Mouse (Mus musculus): Measurements from ENCODE around the gene Dgki. TPM values are rescaled to one million over a fixed set of nuclear protein-coding genes. Genes with fewer than 3 reads are reported as not detected.
A peak's percentile ranks its signal among the peaks of the same experiment; 100 is the strongest.

Gene Dgki
- total and polyA plus RNA-seq, 2 experiments from 2014 or later: 0.11 to 0.33 TPM

- TF ChIP-seq EP300 (IDR thresholded peaks at IDR 0.05; ENCODE audit: low read depth): no peak
- TF ChIP-seq CTCF (IDR thresholded peaks at IDR 0.05; ENCODE audit: low read depth): no peak
- no peak overlapping the region for H3K27ac ChIP-seq (ENCODE audit: low read depth)
- H3K4me1 ChIP-seq (ENCODE audit: control insufficient read depth, insufficient read depth): no peaks in the 10 kb centered on the region
- no peaks in the 10 kb centered on the region for H3K27me3 ChIP-seq (ENCODE audit: control insufficient read depth, insufficient read depth, low read length)
- no peak for ATAC-seq (ENCODE audit: insufficient read depth, low read depth)
- H3K4me2 ChIP-seq (ENCODE audit: low read depth, low read length): no peak overlapping the region
- WGBS: 88% methylated on average over 3 of the region's 3 CpGs
- H3K4me3 ChIP-seq (ENCODE audit: low read depth, low read length): no peak overlapping the region
- H3K9ac ChIP-seq (replicated peaks; ENCODE audit: low read depth, low read length): no peak overlapping the region
- no peaks in the 10 kb centered on the region for H3K9me3 ChIP-seq (replicated peaks; ENCODE audit: control insufficient read depth, low read length)
- no peak for DNase-seq (ENCODE audit: low spot score)
- H3K36me3 ChIP-seq (replicated peaks; ENCODE audit: control insufficient read depth, insufficient read depth, low read length): no peaks in the 10 kb centered on the region
Measured at GRCm38 (mm10) chr6:36905965-36906364, 394.0 kb downstream of the Dgki start.

- ATAC-seq (ENCODE audit: insufficient read depth, low read depth): no peak
- 55% methylated on average over 5 of the region's 5 CpGs for WGBS
- peak overlapping the region; percentile 23; the same call in 1 of the 2 replicates for H3K27ac ChIP-seq (ENCODE audit: low read depth)
Measured at GRCm38 (mm10) chr6:36904911-36905310, 395.1 kb downstream of the Dgki start.

GRCm38 (mm10) chr6:36903821-36904220 is 396.2 kb downstream of the Dgki start:
- WGBS: 28% methylated on average over 5 of the region's 5 CpGs
- DNase-seq (ENCODE audit: low spot score): peak; percentile 56
- Histone ChIP-seq H3K9ac (replicated peaks; ENCODE audit: low read depth, low read length) (no peak overlapping the region), H3K9me3 (replicated peaks; ENCODE audit: control insufficient read depth, low read length) (no peaks in the 10 kb centered on the region), H3K36me3 (replicated peaks; ENCODE audit: control insufficient read depth, insufficient read depth, low read length) (no peaks in the 10 kb centered on the region), H3K27ac (ENCODE audit: low read depth) (no peak overlapping the region), H3K27me3 (ENCODE audit: control insufficient read depth, insufficient read depth, low read length) (no peaks in the 10 kb centered on the region), H3K4me2 (ENCODE audit: low read depth, low read length) (no peak overlapping the region), H3K4me3 (ENCODE audit: low read depth, low read length) (no peak overlapping the region), H3K4me1 (ENCODE audit: control insufficient read depth, insufficient read depth) (no peaks in the 10 kb centered on the region)
- no peak for ATAC-seq (ENCODE audit: insufficient read depth, low read depth)
- TF ChIP-seq CTCF (IDR thresholded peaks at IDR 0.05; ENCODE audit: low read depth): peak; percentile 72
- TF ChIP-seq EP300 (IDR thresholded peaks at IDR 0.05; ENCODE audit: low read depth): no peak

More at GRCm38 (mm10) chr6:36904911-36905310, 395.1 kb downstream of the Dgki start:
- DNase-seq (ENCODE audit: low spot score): no peak
- Histone ChIP-seq H3K36me3 (replicated peaks; ENCODE audit: control insufficient read depth, insufficient read depth, low read length) (no peaks in the 10 kb centered on the region), H3K9ac (replicated peaks; ENCODE audit: low read depth, low read length) (no peak overlapping the region), H3K27me3 (ENCODE audit: control insufficient read depth, insufficient read depth, low read length) (no peaks in the 10 kb centered on the region), H3K4me1 (ENCODE audit: control insufficient read depth, insufficient read depth) (no peaks in the 10 kb centered on the region), H3K9me3 (replicated peaks; ENCODE audit: control insufficient read depth, low read length) (no peaks in the 10 kb centered on the region), H3K4me3 (ENCODE audit: low read depth, low read length) (no peak overlapping the region), H3K4me2 (ENCODE audit: low read depth, low read length) (no peak overlapping the region)
- no peak for TF ChIP-seq EP300 (IDR thresholded peaks at IDR 0.05; ENCODE audit: low read depth)
- no peak for TF ChIP-seq CTCF (IDR thresholded peaks at IDR 0.05; ENCODE audit: low read depth)

DNA sequence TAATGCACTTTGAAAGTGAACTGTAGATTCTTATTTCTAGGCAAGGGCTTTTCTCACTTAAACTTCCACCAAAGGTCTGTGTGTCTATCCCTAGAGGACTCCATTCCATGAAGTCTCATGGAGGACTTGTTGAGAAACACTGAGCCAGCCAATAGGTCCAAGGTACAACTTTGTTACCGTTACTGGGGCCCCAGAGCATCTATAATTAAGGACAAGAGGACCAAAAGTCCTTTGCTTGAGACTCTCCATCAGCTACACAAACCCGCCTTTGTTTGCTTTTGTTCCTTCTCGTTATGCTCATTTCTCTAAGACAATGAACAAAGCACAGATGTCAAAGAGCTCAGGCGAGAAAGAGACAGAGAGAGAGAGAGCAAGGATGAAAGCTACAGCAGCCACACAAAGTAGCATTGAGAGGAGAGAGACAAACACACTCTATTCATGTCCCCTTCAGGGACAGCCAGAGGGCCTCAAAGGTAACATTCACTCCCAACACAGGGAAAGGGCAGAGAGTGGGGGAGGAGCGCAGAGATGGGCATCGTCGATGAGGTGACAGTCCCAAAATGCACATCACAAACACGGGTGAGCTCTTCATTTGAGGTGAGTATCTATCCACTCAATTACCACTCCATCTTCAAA is 396.7 kb downstream of the Dgki start:
- no peak for ATAC-seq (ENCODE audit: insufficient read depth, low read depth)

DNA sequence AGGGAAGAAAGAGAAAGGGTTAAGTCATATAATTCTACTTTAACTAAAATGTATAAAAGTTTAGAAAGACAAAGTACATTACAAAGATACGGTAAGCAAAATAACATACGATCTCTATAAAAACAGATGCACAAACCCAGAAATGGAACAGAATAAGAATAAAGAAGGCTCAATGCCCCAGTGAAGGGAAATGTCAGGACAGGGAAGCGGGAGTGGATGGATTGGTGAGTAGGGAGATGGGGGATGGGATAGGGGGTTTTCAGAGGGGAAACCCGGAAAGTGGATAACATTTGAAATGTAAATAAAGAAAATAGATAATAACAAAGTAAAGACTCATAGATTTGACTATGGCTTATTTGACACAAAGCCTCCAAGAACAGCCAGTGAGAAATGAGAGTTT is 400.1 kb downstream of the Dgki start:
- TF ChIP-seq EP300 (IDR thresholded peaks at IDR 0.05; ENCODE audit: low read depth): no peak
- no peak for TF ChIP-seq CTCF (IDR thresholded peaks at IDR 0.05; ENCODE audit: low read depth)
- no peak overlapping the region for H3K4me3 ChIP-seq (ENCODE audit: low read depth, low read length)

More for the DNA sequence above, 396.7 kb downstream of the Dgki start:
- Histone ChIP-seq H3K4me2 (ENCODE audit: low read depth, low read length) (no peak overlapping the region), H3K9ac (replicated peaks; ENCODE audit: low read depth, low read length) (no peak overlapping the region), H3K9me3 (replicated peaks; ENCODE audit: control insufficient read depth, low read length) (no peaks in the 10 kb centered on the region), H3K4me3 (ENCODE audit: low read depth, low read length) (no peak overlapping the region), H3K36me3 (replicated peaks; ENCODE audit: control insufficient read depth, insufficient read depth, low read length) (no peaks in the 10 kb centered on the region), H3K27me3 (ENCODE audit: control insufficient read depth, insufficient read depth, low read length) (no peaks in the 10 kb centered on the region), H3K4me1 (ENCODE audit: control insufficient read depth, insufficient read depth) (no peaks in the 10 kb centered on the region), H3K27ac (ENCODE audit: low read depth) (no peak overlapping the region)
- WGBS: 53% methylated on average over 8 of the region's 8 CpGs
- TF ChIP-seq CTCF (IDR thresholded peaks at IDR 0.05; ENCODE audit: low read depth) (no peak), EP300 (IDR thresholded peaks at IDR 0.05; ENCODE audit: low read depth) (no peak)
- DNase-seq (ENCODE audit: low spot score): no peak

GRCm38 (mm10) chr6:36898412-36898811 is 401.6 kb downstream of the Dgki start:
- Histone ChIP-seq H3K27me3 (ENCODE audit: control insufficient read depth, insufficient read depth, low read length) (no peaks in the 10 kb centered on the region), H3K27ac (ENCODE audit: low read depth) (peak overlapping the region; percentile 20; the same call in 1 of the 2 replicates), H3K9ac (replicated peaks; ENCODE audit: low read depth, low read length) (no peak overlapping the region), H3K36me3 (replicated peaks; ENCODE audit: control insufficient read depth, insufficient read depth, low read length) (no peaks in the 10 kb centered on the region), H3K4me1 (ENCODE audit: control insufficient read depth, insufficient read depth) (peaks cover 4% of the 10 kb centered on the region; the same call in 1 of the 2 replicates), H3K4me3 (ENCODE audit: low read depth, low read length) (no peak overlapping the region), H3K4me2 (ENCODE audit: low read depth, low read length) (no peak overlapping the region), H3K9me3 (replicated peaks; ENCODE audit: control insufficient read depth, low read length) (no peaks in the 10 kb centered on the region)
- 57% methylated on average over 6 of the region's 6 CpGs for WGBS
- DNase-seq (ENCODE audit: low spot score): no peak
- no peak for TF ChIP-seq CTCF (IDR thresholded peaks at IDR 0.05; ENCODE audit: low read depth)
- TF ChIP-seq EP300 (IDR thresholded peaks at IDR 0.05; ENCODE audit: low read depth): no peak
- ATAC-seq (ENCODE audit: insufficient read depth, low read depth): no peak

More for the DNA sequence above, 400.1 kb downstream of the Dgki start:
- 83% methylated on average over 4 of the region's 4 CpGs for WGBS
- H3K4me1 ChIP-seq (ENCODE audit: control insufficient read depth, insufficient read depth): peaks cover 4% of the 10 kb centered on the region; the same call in 1 of the 2 replicates
- ATAC-seq (ENCODE audit: insufficient read depth, low read depth) (no peak), DNase-seq (ENCODE audit: low spot score) (no peak)
- no peak overlapping the region for H3K9ac ChIP-seq (replicated peaks; ENCODE audit: low read depth, low read length)
- H3K27me3 ChIP-seq (ENCODE audit: control insufficient read depth, insufficient read depth, low read length): no peaks in the 10 kb centered on the region
- no peak overlapping the region for H3K4me2 ChIP-seq (ENCODE audit: low read depth, low read length)
- no peaks in the 10 kb centered on the region for H3K9me3 ChIP-seq (replicated peaks; ENCODE audit: control insufficient read depth, low read length)
- H3K36me3 ChIP-seq (replicated peaks; ENCODE audit: control insufficient read depth, insufficient read depth, low read length): no peaks in the 10 kb centered on the region
- no peak overlapping the region for H3K27ac ChIP-seq (ENCODE audit: low read depth)
